Mouse (Mus musculus) regulatory T cell (primary cell): Measurements from ENCODE around the gene Pdgfd.
"Not testable (repeated sequence)": the region's sequence is repeated elsewhere in the genome, so short reads cannot be mapped to it uniquely, and the experiment has no call there.

ENCODE experiments used
- in situ Hi-C: fragments of 300-600 bp; cut with MboI, MseI; formaldehyde crosslinking; loops from one replicate; pipeline ENCODE4 v1.15.1; 2025; ENCODE audit warnings: high pct_unique_total_duplicates

Gene Pdgfd

GRCm38 (mm10) chr9:6168391-6169037, at the start of gene Pdgfd:
Gene Pdgfd, plus strand, starts transcription at chr9:6168584.
- in situ Hi-C loops = no loop called here

- in situ Hi-C loops = no loop called here
Observed at GRCm38 (mm10) chr9:6169038-6169431, 651 bp downstream of the Pdgfd start.

DNA sequence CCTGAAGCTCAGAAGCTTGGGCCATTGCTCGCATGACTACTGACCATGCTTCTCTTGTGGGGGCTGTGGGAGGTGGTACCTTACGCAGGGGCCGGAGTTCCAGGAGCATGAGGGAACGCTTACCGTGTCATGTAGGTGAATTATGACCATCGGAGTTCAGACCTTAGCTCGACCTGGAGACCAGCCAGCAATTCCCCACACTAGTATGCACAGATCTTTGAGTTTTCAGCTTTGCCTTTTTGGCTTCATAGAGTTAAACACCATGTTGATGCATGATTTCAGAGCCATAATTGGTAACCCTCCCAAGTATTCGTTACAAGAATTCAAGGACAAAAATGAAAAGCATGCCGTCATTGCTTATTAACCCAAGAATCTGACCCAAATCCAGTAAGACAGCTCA, 2.6 kb downstream of the Pdgfd start:
- in situ Hi-C loops = loop anchor here (10.0 kb wide), 1 partner anchor 1246 kb away; no protein-coding TSS in a partner anchor

GRCm38 (mm10) chr9:6173276-6173675, 4.9 kb downstream of the Pdgfd start:
- in situ Hi-C loops = loop anchor here (10.0 kb wide), 1 partner anchor 1248 kb away; no protein-coding TSS in a partner anchor

GRCm38 (mm10) chr9:6175731-6176130, 7.3 kb downstream of the Pdgfd start:
- in situ Hi-C loops = loop anchor here (10.0 kb wide), 1 partner anchor 1251 kb away; no protein-coding TSS in a partner anchor

- in situ Hi-C loops = no loop called here
Observed at GRCm38 (mm10) chr9:6182307-6182923, 14.0 kb downstream of the Pdgfd start.

DNA sequence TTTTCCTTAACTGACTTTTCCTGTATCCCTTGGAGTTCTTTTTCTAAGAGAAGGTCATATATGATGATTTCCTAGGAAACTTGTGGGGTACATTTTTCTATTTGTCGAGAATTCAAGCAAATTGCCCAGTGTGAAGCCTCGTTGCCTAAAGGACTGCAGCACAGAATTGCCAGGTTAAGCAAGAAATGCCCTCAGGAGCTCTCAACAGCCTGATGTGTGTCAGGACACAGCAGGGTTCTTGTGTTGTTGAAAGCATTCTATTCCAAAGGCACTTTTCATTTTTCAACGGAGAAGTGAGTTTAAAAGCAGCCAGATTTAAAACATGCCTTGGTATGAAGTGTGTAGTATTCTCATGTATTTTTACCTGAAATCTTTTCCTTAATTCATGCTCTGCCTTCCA, 19.6 kb downstream of the Pdgfd start:
- in situ Hi-C loops = no loop called here

GRCm38 (mm10) chr9:6193352-6193751, 25.0 kb downstream of the Pdgfd start:
- in situ Hi-C loops = no loop called here

- in situ Hi-C loops = loop anchor here (25.0 kb wide), 1 partner anchor 801 kb away; no protein-coding TSS in a partner anchor
Observed at GRCm38 (mm10) chr9:6212862-6213261, 44.5 kb downstream of the Pdgfd start.

DNA sequence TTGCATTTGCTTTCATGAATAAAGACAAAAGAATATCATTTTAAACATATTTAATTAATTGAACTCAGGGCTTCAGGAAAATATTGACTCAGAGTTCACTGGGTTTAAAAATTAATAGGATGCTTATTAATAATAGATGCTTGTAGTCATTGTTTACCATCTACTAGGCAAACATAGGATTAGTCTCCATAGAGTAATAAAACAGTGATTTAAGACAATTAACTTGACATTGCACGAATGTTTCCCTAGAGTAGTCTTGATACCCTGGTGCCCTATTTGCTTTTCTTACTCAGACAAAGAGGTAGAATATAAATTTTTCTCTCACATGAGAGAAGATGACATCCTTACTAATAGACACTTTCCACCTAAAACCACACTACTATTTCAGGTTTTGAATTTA, 49.1 kb downstream of the Pdgfd start:
- in situ Hi-C loops = loop anchor here (25.0 kb wide), 1 partner anchor 805 kb away; no protein-coding TSS in a partner anchor

DNA sequence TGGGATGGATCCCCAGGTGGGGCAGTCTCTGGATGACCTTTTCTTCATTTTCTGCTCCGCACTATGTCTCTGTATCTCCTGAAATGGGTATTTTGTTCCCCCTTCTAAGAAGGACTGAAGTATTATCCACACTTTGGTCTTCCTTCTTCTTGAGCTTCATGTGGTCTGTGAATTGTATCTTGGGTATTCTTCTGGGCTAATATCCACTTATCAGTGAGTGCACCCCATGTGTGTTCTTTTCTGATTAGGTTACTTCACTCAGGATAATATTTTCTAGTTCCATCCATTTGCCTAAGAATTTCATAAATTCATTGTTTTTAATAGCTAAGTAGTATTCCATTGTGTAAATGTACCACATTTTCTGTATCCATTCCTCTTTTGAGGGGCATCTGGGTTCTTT, 67.6 kb downstream of the Pdgfd start:
- in situ Hi-C loops = not testable (repeated sequence)

- in situ Hi-C loops = no loop called here
Observed at GRCm38 (mm10) chr9:6250320-6250719, 81.9 kb downstream of the Pdgfd start.

- in situ Hi-C loops = no loop called here
Observed at GRCm38 (mm10) chr9:6251990-6252389, 83.6 kb downstream of the Pdgfd start.

DNA sequence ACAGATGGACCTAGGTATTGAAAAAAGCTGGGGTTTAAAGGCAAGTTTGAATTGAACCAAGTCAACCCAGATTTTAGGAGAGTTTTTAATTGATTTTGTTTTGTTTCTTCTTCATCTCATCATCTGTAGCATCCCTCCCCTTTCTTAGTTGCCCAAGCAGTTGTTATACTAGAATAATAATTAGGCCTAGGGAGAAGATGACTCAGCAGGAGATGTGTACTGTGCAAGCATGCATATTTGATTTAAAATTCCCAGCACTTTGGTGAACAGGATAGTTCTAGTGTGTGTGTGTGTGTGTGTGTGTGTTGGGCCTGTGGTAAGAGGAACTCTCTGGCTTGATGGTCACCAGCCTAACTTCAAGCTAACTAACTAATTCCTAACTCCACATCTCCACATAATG, 88.7 kb downstream of the Pdgfd start:
- in situ Hi-C loops = no loop called here

GRCm38 (mm10) chr9:6264820-6265219, 96.4 kb downstream of the Pdgfd start:
- in situ Hi-C loops = no loop called here

- in situ Hi-C loops = no loop called here
Observed at GRCm38 (mm10) chr9:6269796-6270280, 101.5 kb downstream of the Pdgfd start, which contains the start of gene Ddi1. Gene Ddi1, minus strand, starts transcription at chr9:6269846.

DNA sequence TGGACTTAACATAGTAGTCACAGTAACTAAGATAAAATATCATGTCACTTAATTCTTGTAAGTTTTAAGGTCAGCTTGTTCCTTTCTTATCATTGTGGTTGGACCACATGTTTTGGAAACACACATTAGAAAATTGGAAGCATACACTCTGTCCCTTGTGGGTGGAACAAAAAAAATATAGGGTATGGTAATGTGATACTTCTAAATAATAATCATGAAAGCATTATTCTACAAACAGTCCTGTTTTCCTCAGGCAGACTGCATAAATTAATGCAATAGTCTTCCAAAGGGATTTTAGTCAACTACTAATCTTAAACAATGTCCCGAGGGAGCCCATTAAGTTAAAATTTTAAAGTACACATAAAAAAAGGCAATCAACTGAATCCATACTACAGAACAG, 108.0 kb downstream of the Pdgfd start:
- in situ Hi-C loops = no loop called here

DNA sequence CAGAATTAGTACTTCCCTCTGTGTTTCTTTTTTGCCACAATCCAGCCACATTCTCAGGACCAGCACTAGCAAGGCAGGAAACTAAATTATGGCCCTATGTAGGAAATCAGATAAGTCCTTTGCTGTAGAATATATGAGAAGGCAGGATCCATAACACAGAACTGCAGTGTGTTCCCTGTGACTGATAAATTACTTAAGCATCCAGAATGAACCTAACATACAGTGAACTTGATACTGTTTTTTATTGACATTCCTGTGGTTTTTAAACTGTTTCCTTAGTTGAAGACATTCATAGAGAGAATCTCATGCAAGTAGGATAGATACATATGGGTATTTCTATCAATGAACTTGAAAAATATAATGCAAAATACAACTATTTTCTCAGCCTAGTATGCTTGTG, 109.1 kb downstream of the Pdgfd start:
- in situ Hi-C loops = no loop called here

GRCm38 (mm10) chr9:6286770-6287169, 118.4 kb downstream of the Pdgfd start:
- in situ Hi-C loops = no loop called here

DNA sequence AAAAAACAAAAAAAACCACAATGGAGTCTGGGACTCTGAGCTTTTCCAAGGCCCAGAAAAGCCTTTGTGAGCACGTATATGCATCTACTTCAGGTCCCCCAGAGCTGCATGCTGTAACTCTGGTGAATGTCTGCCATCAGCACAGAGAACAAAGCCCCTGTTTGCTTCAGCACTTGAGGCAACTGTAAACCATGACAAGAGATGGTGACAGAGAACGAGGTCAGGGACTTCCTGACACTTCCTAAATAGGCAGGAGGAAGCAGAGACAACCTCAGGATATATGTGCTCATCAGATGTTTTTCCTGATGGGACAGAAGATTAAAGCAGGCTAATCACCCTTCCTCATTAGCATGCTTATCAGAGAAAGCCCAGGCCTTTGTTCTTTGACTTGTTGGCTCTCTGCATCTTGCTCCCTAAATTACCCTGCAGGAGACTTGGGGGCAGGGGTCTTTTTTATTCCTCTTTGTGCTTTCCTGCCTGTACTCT, 120.9 kb downstream of the Pdgfd start:
- in situ Hi-C loops = no loop called here

DNA sequence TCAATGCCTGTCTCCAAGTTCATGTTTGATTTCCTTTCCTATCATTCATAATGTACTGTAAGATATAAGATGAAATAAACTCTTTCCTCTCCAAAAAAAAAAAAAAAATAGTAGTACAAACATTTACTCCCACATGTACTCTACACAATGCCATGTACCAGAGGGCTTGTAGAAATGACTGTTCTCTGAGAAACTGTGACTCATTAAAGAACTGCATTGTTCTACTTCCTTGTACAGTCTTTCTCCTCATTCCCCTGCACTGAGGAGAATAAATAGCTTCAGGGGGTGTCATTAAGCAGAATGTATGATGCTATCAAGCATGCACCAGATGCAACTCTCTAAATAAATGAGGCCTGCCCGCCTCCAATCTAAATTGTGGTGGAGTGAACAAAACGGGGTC, 130.2 kb downstream of the Pdgfd start:
- in situ Hi-C loops = no loop called here

- in situ Hi-C loops = no loop called here
Observed at GRCm38 (mm10) chr9:6302050-6302449, 133.7 kb downstream of the Pdgfd start.

DNA sequence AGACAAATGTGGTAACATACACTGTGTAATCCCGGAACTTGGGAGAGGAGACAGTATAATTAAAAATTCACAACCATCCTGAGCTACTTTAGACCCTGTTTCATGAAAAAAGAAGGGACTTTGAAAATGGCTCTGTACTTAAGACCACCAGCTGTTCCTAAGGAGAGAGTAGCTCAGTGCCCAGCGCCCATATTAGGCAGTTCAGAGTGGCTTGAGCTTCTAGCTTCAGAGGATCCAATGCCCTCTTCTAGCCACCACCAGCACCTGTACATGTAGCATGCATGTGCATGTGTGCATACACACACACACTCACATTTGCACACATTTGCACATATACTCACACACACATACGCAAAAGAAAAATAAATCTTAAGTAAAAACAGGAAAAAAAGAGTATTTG, 136.2 kb downstream of the Pdgfd start:
- in situ Hi-C loops = no loop called here
